9 mouse cellular contexts compared by ENCODE assay signal in the genomic region with DNA sequence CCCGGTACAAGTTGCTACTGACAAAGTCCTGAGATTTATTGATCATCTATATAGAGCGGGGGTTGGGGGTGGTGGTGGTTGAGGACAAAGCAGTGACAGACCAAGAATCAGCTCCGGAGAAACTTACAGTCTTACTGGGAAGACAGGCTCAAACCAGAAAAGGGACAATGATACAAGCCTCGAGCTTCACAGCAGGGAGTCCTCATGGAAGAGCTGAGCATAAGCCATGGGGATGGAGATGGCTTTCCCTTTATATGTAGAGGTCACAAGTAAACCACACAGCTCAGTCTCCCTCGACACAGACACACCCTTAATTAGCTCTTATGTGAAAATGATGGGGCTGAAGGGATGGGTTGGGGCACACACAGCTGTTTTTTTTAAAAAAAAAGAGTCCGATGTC. TPM values are rescaled to one million over a fixed set of nuclear protein-coding genes. Genes with fewer than 3 reads are reported as not detected.
DNase-seq lines count a peak whose midpoint lies in the region; ATAC-seq lines count a peak whose summit lies in the region.
"Had no signal": no experiment of that assay in that cellular context is flagged by ENCODE, and none has a peak within 500 bp of the region (broad histone marks: within the 10 kb centered on the region; RNA-seq: fewer than 3 reads in every experiment).

No protein-coding gene starts in this region.

- 21% methylated on average over 6 of the region's 6 CpGs for WGBS in heart, embryonic 14.5 days
- 12% methylated on average over 6 of the region's 6 CpGs for WGBS in hindbrain, embryonic 15.5 days
- WGBS in midbrain, embryonic 16.5 days = 22% methylated on average over 6 of the region's 6 CpGs

- peak overlapping the region; percentile 70 for H3K9ac ChIP-seq in heart, embryonic 14.5 days (ENCODE audit: low read length)
- peak overlapping the region; percentile 74 for H3K9ac ChIP-seq in hindbrain, embryonic 15.5 days
- peak overlapping the region; percentile 71 for H3K9ac ChIP-seq in midbrain, embryonic 16.5 days (ENCODE audit: low read depth, low read length)

- H3K27ac ChIP-seq in heart, embryonic 14.5 days (replicated peaks in 1 of 2; ENCODE audit: control insufficient read depth in 1 of 2, insufficient read depth in 1 of 2, low read depth in 2 of 2, low read length in 2 of 2) = peak overlapping the region in 1 of 2 experiments; percentile 16; a peak in 2 of 4 replicates
- H3K27ac ChIP-seq in hindbrain, embryonic 15.5 days (replicated peaks) = peak overlapping the region; percentile 81
- peak overlapping the region; percentile 78 for H3K27ac ChIP-seq in midbrain, embryonic 16.5 days (ENCODE audit: low read length)

- no peaks in the 10 kb centered on the region for H3K9me3 ChIP-seq in heart, embryonic 14.5 days (ENCODE audit: control insufficient read depth, low read length)
- no peaks in the 10 kb centered on the region for H3K9me3 ChIP-seq in hindbrain, embryonic 15.5 days
- no peaks in the 10 kb centered on the region for H3K9me3 ChIP-seq in midbrain, embryonic 16.5 days (replicated peaks; ENCODE audit: control insufficient read depth, low read length, poor library complexity, severe bottlenecking)

- H3K4me3 ChIP-seq in heart, embryonic 14.5 days (ENCODE audit: control insufficient read depth in 1 of 2, insufficient read depth in 1 of 2, low read depth in 1 of 2, low read length in 2 of 2) = peak overlapping the region; percentile 60 to 79
- peak overlapping the region; percentile 63 for H3K4me3 ChIP-seq in hindbrain, embryonic 15.5 days
- H3K4me3 ChIP-seq in midbrain, embryonic 16.5 days (ENCODE audit: low read depth, low read length) = peak overlapping the region; percentile 58

- ATAC-seq in heart, embryonic 14.5 days (ENCODE audit: insufficient number of reproducible peaks, insufficient read depth, low FRiP score, low read depth) = no peak
- peak; percentile 65 for ATAC-seq in hindbrain, embryonic 15.5 days (ENCODE audit: low FRiP score, low read depth)
- ATAC-seq in midbrain, embryonic 16.5 days = peak; percentile 50
- ATAC-seq in activated CD4-positive, CD25-positive, alpha-beta regulatory T cell, adult 4 months = no peak

- H3K36me3 ChIP-seq in heart, embryonic 14.5 days (ENCODE audit: control insufficient read depth, insufficient read depth, low read length) = no peaks in the 10 kb centered on the region
- H3K36me3 ChIP-seq in hindbrain, embryonic 15.5 days = no peaks in the 10 kb centered on the region
- no peaks in the 10 kb centered on the region for H3K36me3 ChIP-seq in midbrain, embryonic 16.5 days (ENCODE audit: control insufficient read depth, insufficient read depth, low read length)

- peak overlapping the region; percentile 88 for H3K4me2 ChIP-seq in heart, embryonic 14.5 days (ENCODE audit: low read length)
- peak overlapping the region; percentile 79 for H3K4me2 ChIP-seq in hindbrain, embryonic 15.5 days
- H3K4me2 ChIP-seq in midbrain, embryonic 16.5 days (ENCODE audit: low read length) = peak overlapping the region; percentile 70

- intact Hi-C loops in heart, postnatal 10 days (cut with DNase I) = no loop called here

- DNase-seq in heart, postnatal 10 days = no peak
- DNase-seq in embryo, embryonic 11 days = peak; percentile 40
- no peak for DNase-seq in B cell, adult 2 months
- DNase-seq in urinary bladder, adult 2 months (ENCODE audit: low spot score) = no peak

- H3K4me1 ChIP-seq in heart, embryonic 14.5 days (ENCODE audit: control insufficient read depth in 2 of 2, insufficient read depth in 2 of 2, low read length in 2 of 2) = peaks cover 17 to 31% of the 10 kb centered on the region in 2 experiments
- H3K4me1 ChIP-seq in hindbrain, embryonic 15.5 days (replicated peaks) = peaks cover 32% of the 10 kb centered on the region
- H3K4me1 ChIP-seq in midbrain, embryonic 16.5 days (ENCODE audit: control insufficient read depth, insufficient read depth, low read length) = peaks cover 8% of the 10 kb centered on the region

- peaks cover 4% of the 10 kb centered on the region; the same call in 1 of the 2 replicates for H3K27me3 ChIP-seq in heart, embryonic 14.5 days (ENCODE audit: control insufficient read depth, insufficient read depth, low read length)
- H3K27me3 ChIP-seq in hindbrain, embryonic 15.5 days = no peaks in the 10 kb centered on the region
- no peaks in the 10 kb centered on the region for H3K27me3 ChIP-seq in midbrain, embryonic 16.5 days (ENCODE audit: control insufficient read depth, insufficient read depth, low read depth, low read length)

RNA-seq across cellular contexts. Expression of gene Dok5, which starts 0.4 kb away (rescaled TPM):
- polyA plus RNA-seq in heart, embryonic 14.5 days (2014; fragmentation: Nextera tagmentation; extraction: Ambion mirVana) = 4.4 and 5.6 TPM in 2 replicates
- total RNA-seq in heart, postnatal 10 days (2021) = under 1 TPM in 1 of 2 experiments, not detected in 1; 0.34 TPM
- polyA plus RNA-seq in hindbrain, embryonic 15.5 days (2015; fragmentation: Nextera tagmentation; extraction: Ambion mirVana) = 56.8 and 61.9 TPM in 2 replicates
- 50.4 and 57.8 TPM in 2 replicates for polyA plus RNA-seq in midbrain, embryonic 16.5 days (2015; fragmentation: Nextera tagmentation; extraction: Ambion mirVana)
- not detected for polyA plus RNA-seq in activated CD4-positive, CD25-positive, alpha-beta regulatory T cell, adult 4 months (2017; shearing (Covaris generic))
- 0.28 and 0.39 TPM in 2 replicates for polyA plus RNA-seq in urinary bladder, adult 2 months (2012; rRNA removed)
- total RNA-seq: MEL had no signal

Comparison
In these comparisons a context has a peak if more than half of its experiments do, and no peak if none do; other contexts are left out.
1. ATAC-seq: peak in hindbrain, embryonic 15.5 days (single experiment) and midbrain, embryonic 16.5 days (single experiment); none in heart, embryonic 14.5 days (single experiment) and activated CD4-positive, CD25-positive, alpha-beta regulatory T cell, adult 4 months (single experiment).
2. Peak in every context shown above with its lines, with median percentiles within 50 percentile points of each other: H3K4me2 ChIP-seq, H3K4me3 ChIP-seq and H3K9ac ChIP-seq.